ENCODE assay signal across 9 mouse cellular contexts in genomic region chr5:25496652-25497051, GRCm38 (mm10). TPM values are rescaled to one million over a fixed set of nuclear protein-coding genes. Genes with fewer than 3 reads are reported as not detected.
DNase-seq lines count a peak whose midpoint lies in the region; ATAC-seq lines count a peak whose summit lies in the region.
"Had no signal": no experiment of that assay in that cellular context is flagged by ENCODE, and none has a peak within 500 bp of the region (broad histone marks: within the 10 kb centered on the region; RNA-seq: fewer than 3 reads in every experiment).

No protein-coding gene starts in this region.

- H3K4me1 ChIP-seq in lung, embryonic 16.5 days (replicated peaks; ENCODE audit: control insufficient read depth, insufficient read depth, low read length): peaks cover 11% of the 10 kb centered on the region
- no peaks in the 10 kb centered on the region for H3K4me1 ChIP-seq in forebrain, embryonic 11.5 days (replicated peaks; ENCODE audit: control insufficient read depth, insufficient read depth, low read length)
- no peaks in the 10 kb centered on the region for H3K4me1 ChIP-seq in limb, embryonic 11.5 days (ENCODE audit: control insufficient read depth, insufficient read depth, low read length)
- H3K4me1 ChIP-seq in neural tube, embryonic 15.5 days: peaks cover 25% of the 10 kb centered on the region

- H3K9me3 ChIP-seq in lung, embryonic 16.5 days (ENCODE audit: control insufficient read depth, low read length): no peaks in the 10 kb centered on the region
- H3K9me3 ChIP-seq in forebrain, embryonic 11.5 days (ENCODE audit: control insufficient read depth, low read length): no peaks in the 10 kb centered on the region
- H3K9me3 ChIP-seq in limb, embryonic 11.5 days (ENCODE audit: control insufficient read depth, low read length): no peaks in the 10 kb centered on the region
- no peaks in the 10 kb centered on the region for H3K9me3 ChIP-seq in neural tube, embryonic 15.5 days (replicated peaks)

- peak overlapping the region; percentile 81 for H3K4me2 ChIP-seq in lung, embryonic 16.5 days (ENCODE audit: low read depth, low read length)
- H3K4me2 ChIP-seq in forebrain, embryonic 11.5 days (ENCODE audit: low read depth, low read length, severe bottlenecking): peak overlapping the region; percentile 64
- H3K4me2 ChIP-seq in limb, embryonic 11.5 days (ENCODE audit: low read depth, severe bottlenecking): peak overlapping the region; percentile 70
- peak overlapping the region; percentile 82 for H3K4me2 ChIP-seq in neural tube, embryonic 15.5 days

- H3K36me3 ChIP-seq in lung, embryonic 16.5 days (ENCODE audit: control insufficient read depth, insufficient read depth, low read length): no peaks in the 10 kb centered on the region
- H3K36me3 ChIP-seq in forebrain, embryonic 11.5 days (ENCODE audit: control insufficient read depth, insufficient read depth, low read length): no peaks in the 10 kb centered on the region
- H3K36me3 ChIP-seq in limb, embryonic 11.5 days (ENCODE audit: control insufficient read depth, insufficient read depth, low read length): no peaks in the 10 kb centered on the region
- H3K36me3 ChIP-seq in neural tube, embryonic 15.5 days: no peaks in the 10 kb centered on the region

- ATAC-seq in lung, embryonic 16.5 days (ENCODE audit: low read depth): no peak
- no peak for ATAC-seq in forebrain, embryonic 11.5 days (replicated peaks; ENCODE audit: low FRiP score)
- no peak for ATAC-seq in limb, embryonic 11.5 days (ENCODE audit: insufficient number of reproducible peaks, low FRiP score, low TSS enrichment, low read depth)
- no peak for ATAC-seq in neural tube, embryonic 15.5 days (ENCODE audit: low FRiP score)

- 50% methylated on average over 2 of the region's 2 CpGs for WGBS in lung, embryonic 16.5 days
- 51% methylated on average over 2 of the region's 2 CpGs for WGBS in forebrain, embryonic 11.5 days
- WGBS in limb, embryonic 11.5 days: 40% methylated on average over 2 of the region's 2 CpGs
- WGBS in neural tube, embryonic 15.5 days: 51% methylated on average over 2 of the region's 2 CpGs

- peak overlapping the region; percentile 81 for H3K4me3 ChIP-seq in lung, embryonic 16.5 days (ENCODE audit: low read length)
- peak overlapping the region; percentile 99 for H3K4me3 ChIP-seq in forebrain, embryonic 11.5 days (ENCODE audit: low read depth, low read length)
- H3K4me3 ChIP-seq in limb, embryonic 11.5 days (ENCODE audit: low read depth, low read length): peak overlapping the region; percentile 91
- peak overlapping the region; percentile 98 for H3K4me3 ChIP-seq in neural tube, embryonic 15.5 days (replicated peaks)

- H3K27ac ChIP-seq in lung, embryonic 16.5 days (ENCODE audit: low read length): no peak overlapping the region
- no peak overlapping the region for H3K27ac ChIP-seq in forebrain, embryonic 11.5 days (ENCODE audit: low read depth, low read length)
- no peak overlapping the region for H3K27ac ChIP-seq in limb, embryonic 11.5 days (replicated peaks; ENCODE audit: low read depth, low read length)
- H3K27ac ChIP-seq in neural tube, embryonic 15.5 days (replicated peaks): no peak overlapping the region

- H3K27me3 ChIP-seq in lung, embryonic 16.5 days (ENCODE audit: control insufficient read depth, insufficient read depth, low read depth, low read length): no peaks in the 10 kb centered on the region
- no peaks in the 10 kb centered on the region for H3K27me3 ChIP-seq in forebrain, embryonic 11.5 days (ENCODE audit: control insufficient read depth, insufficient read depth, low read length)
- H3K27me3 ChIP-seq in limb, embryonic 11.5 days (ENCODE audit: control insufficient read depth, insufficient read depth, low read length): no peaks in the 10 kb centered on the region
- H3K27me3 ChIP-seq in neural tube, embryonic 15.5 days (replicated peaks): no peaks in the 10 kb centered on the region

- no peak for DNase-seq in lung, postnatal 10 days
- no peak for DNase-seq in forebrain, embryonic 11.5 days (ENCODE audit: low spot score)
- no peak for DNase-seq in limb, embryonic 11.5 days (ENCODE audit: low spot score)
- DNase-seq in adrenal gland, adult 2 months: no peak
- DNase-seq in gastrocnemius, adult 8-10 months (ENCODE audit: low spot score in 2 of 2): no peak
- DNase-seq in cerebellum, postnatal 14 days: no peak

- no peak overlapping the region; the same call in 1 of the 2 replicates for H3K9ac ChIP-seq in lung, embryonic 16.5 days (ENCODE audit: low read length)
- H3K9ac ChIP-seq in forebrain, embryonic 11.5 days (ENCODE audit: low read length): peak overlapping the region; percentile 96; the same call in 1 of the 2 replicates
- no peak overlapping the region for H3K9ac ChIP-seq in limb, embryonic 11.5 days (ENCODE audit: low read length)
- H3K9ac ChIP-seq in neural tube, embryonic 15.5 days (replicated peaks): no peak overlapping the region

RNA-seq across cellular contexts. Expression of gene Kmt2c, which starts 1.9 kb away (rescaled TPM):
- 10.2 and 10.4 TPM in 2 replicates for polyA plus RNA-seq in lung, embryonic 16.5 days (2015; fragmentation: Nextera tagmentation; extraction: Ambion mirVana)
- 22.5 and 24.6 TPM in 2 replicates for polyA plus RNA-seq in forebrain, embryonic 11.5 days (2014; fragmentation: Nextera tagmentation; extraction: Ambion mirVana)
- polyA plus RNA-seq in limb, embryonic 11.5 days (2014; fragmentation: Nextera tagmentation; extraction: Ambion mirVana): 14.2 and 16.6 TPM in 2 replicates
- 13.9 and 14.0 TPM in 2 replicates for polyA plus RNA-seq in neural tube, embryonic 15.5 days (2015; fragmentation: Nextera tagmentation; extraction: Ambion mirVana)
- 10 to 100 TPM; 42.7 to 54.1 TPM for total RNA-seq in adrenal gland, adult 2 months (2021)
- polyA plus RNA-seq in adrenal gland, adult 2 months (2012; rRNA removed): 6.8 and 8.3 TPM in 2 replicates
- 10 to 100 TPM; 36.8 to 51.8 (median 38.1) TPM for total RNA-seq in gastrocnemius, adult 8-10 months (2022)

RNA-seq across cellular contexts. Expression of gene Cct8l1, which starts 19.2 kb away (rescaled TPM):
- polyA plus RNA-seq in lung, embryonic 16.5 days (2015; fragmentation: Nextera tagmentation; extraction: Ambion mirVana): not detected in 2 replicates
- polyA plus RNA-seq in forebrain, embryonic 11.5 days (2014; fragmentation: Nextera tagmentation; extraction: Ambion mirVana): not detected in 2 replicates
- not detected in 2 replicates for polyA plus RNA-seq in limb, embryonic 11.5 days (2014; fragmentation: Nextera tagmentation; extraction: Ambion mirVana)
- polyA plus RNA-seq in neural tube, embryonic 15.5 days (2015; fragmentation: Nextera tagmentation; extraction: Ambion mirVana): 0.11 and 0.22 TPM in 2 replicates
- total RNA-seq in adrenal gland, adult 2 months (2021): not detected
- polyA plus RNA-seq in adrenal gland, adult 2 months (2012; rRNA removed): not detected in 2 replicates
- total RNA-seq in gastrocnemius, adult 8-10 months (2022): under 1 TPM in 2 of 4 experiments, not detected in 2; 0.17 to 0.29 TPM
- polyA plus RNA-seq: spleen, adult 2 months had no signal
